Mouse (Mus musculus) gastrocnemius, postnatal 36 days (tissue): ENCODE results near the gene Lce1k. TPM values are rescaled to one million over a fixed set of nuclear protein-coding genes. Genes with fewer than 3 reads are reported as not detected.
"Not testable (repeated sequence)": the region's sequence is repeated elsewhere in the genome, so short reads cannot be mapped to it uniquely, and the experiment has no call there.

Experiments used
- DNase-seq, 2 experiments: peaks; one replicate each; pipeline ENCODE4 v3.0.0; 2022
- intact Hi-C: fragments of 180-260 bp; cut with DNase I; formaldehyde crosslinking; loops from one replicate; pipeline ENCODE4 v1.15.1; 2025
- long read RNA-seq, 2 experiments: library from polyadenylated mRNA; stranded (forward); transcript quantifications; one replicate each; pipeline ENCODE4 v2.0.0; 2021
- total RNA-seq, 2 experiments: library from RNA; stranded (reverse); gene quantifications; 2 replicates each; pipeline ENCODE4 v1.2.3; 2021

Lce1k gene
- not detected for total RNA-seq
- long read RNA-seq, experiment 1, result 0 reads
- long read RNA-seq, experiment 2, result 0 reads

GRCm38 (mm10) chr3:92807791-92808190, at the start of gene Lce1k:
TSS of gene Lce1k (minus strand) at chr3:92807891.
- DNase-seq, result no peak
- intact Hi-C loops, result no loop called here

- no peak for DNase-seq
Observed at GRCm38 (mm10) chr3:92851186-92851585, 43.5 kb upstream of the Lce1k start, which contains the start of gene Lce1l. TSS of gene Lce1l (minus strand) at chr3:92851286.

GRCm38 (mm10) chr3:92827108-92827507, 19.4 kb upstream of the Lce1k start, which contains the start of gene Kprp:
TSS of gene Kprp (minus strand) at chr3:92827247.
- no peak for DNase-seq
- intact Hi-C loops, result no loop called here

More at GRCm38 (mm10) chr3:92851186-92851585, 43.5 kb upstream of the Lce1k start, which contains the start of gene Lce1l:
- intact Hi-C loops, result no loop called here

- intact Hi-C loops, result no loop called here
- DNase-seq, result no peak
Observed at GRCm38 (mm10) chr3:92825808-92826207, 18.1 kb upstream of the Lce1k start.

GRCm38 (mm10) chr3:92816036-92816435, 8.3 kb upstream of the Lce1k start:
- DNase-seq, intact Hi-C loops: not testable (repeated sequence)

- intact Hi-C loops, result no loop called here
- DNase-seq, result no peak
Observed at GRCm38 (mm10) chr3:92815581-92815980, 7.9 kb upstream of the Lce1k start.

GRCm38 (mm10) chr3:92790414-92790813, 17.3 kb downstream of the Lce1k start, which contains the start of gene Lce1j:
TSS of gene Lce1j (minus strand) at chr3:92790514.
- no peak for DNase-seq
- intact Hi-C loops, result no loop called here

GRCm38 (mm10) chr3:92778799-92779198, 28.9 kb downstream of the Lce1k start, which contains the start of gene Lce1i:
TSS of gene Lce1i (minus strand) at chr3:92778899.
- intact Hi-C loops, result no loop called here

GRCm38 (mm10) chr3:92771573-92771972, 36.1 kb downstream of the Lce1k start:
- intact Hi-C loops, result no loop called here
- DNase-seq, result no peak

More at GRCm38 (mm10) chr3:92778799-92779198, 28.9 kb downstream of the Lce1k start, which contains the start of gene Lce1i:
- no peak for DNase-seq

GRCm38 (mm10) chr3:92764965-92765364, 42.7 kb downstream of the Lce1k start, which contains the start of gene Lce1h:
TSS of gene Lce1h (minus strand) at chr3:92765065.
- DNase-seq, result no peak
- intact Hi-C loops, result no loop called here

Other genes with a start within 250 kb of the Lce1k start
- gene Ivl, start 234.2 kb downstream of the Lce1k start, total RNA-seq, result not detected
- gene Smcp, start 218.9 kb downstream of the Lce1k start, total RNA-seq, result not detected
- gene 2210017I01Rik, start 200.4 kb downstream of the Lce1k start, total RNA-seq, result not detected
- not detected for gene Lce6a, start 186.2 kb downstream of the Lce1k start, total RNA-seq
- gene Lce1a1, start 159.6 kb downstream of the Lce1k start, total RNA-seq, result not detected
- gene Lce1b, start 151.0 kb downstream of the Lce1k start, total RNA-seq, result not detected
- not detected for gene Lce1a2, start 137.6 kb downstream of the Lce1k start, total RNA-seq
- not detected for gene Lce1c, start 128.6 kb downstream of the Lce1k start, total RNA-seq
- gene Lce1d, start 120.7 kb downstream of the Lce1k start, total RNA-seq, result not detected
- gene Lce1e, start 98.8 kb downstream of the Lce1k start, total RNA-seq, result not detected
- not detected for gene Lce1f, start 87.5 kb downstream of the Lce1k start, total RNA-seq
- not detected for gene Gm38119, start 68.8 kb downstream of the Lce1k start, total RNA-seq
- not detected for gene Lce1g, start 55.6 kb downstream of the Lce1k start, total RNA-seq
- gene Lce1h, start 42.8 kb downstream of the Lce1k start, total RNA-seq, result not detected
- not detected for gene Lce1i, start 29.0 kb downstream of the Lce1k start, total RNA-seq
- gene Lce1j, start 17.4 kb downstream of the Lce1k start, total RNA-seq, result not detected
- gene Kprp, start 19.4 kb upstream of the Lce1k start, total RNA-seq, result not detected
- gene Lce1l, start 43.4 kb upstream of the Lce1k start, total RNA-seq, result not detected
- gene 2310050C09Rik, start 62.3 kb upstream of the Lce1k start, total RNA-seq, result not detected
- not detected for gene Lce3a, start 118.3 kb upstream of the Lce1k start, total RNA-seq
- not detected for gene Lce3b, start 125.1 kb upstream of the Lce1k start, total RNA-seq
- not detected for gene Lce3c, start 136.6 kb upstream of the Lce1k start, total RNA-seq
- not detected for gene Lce3d, start 149.5 kb upstream of the Lce1k start, total RNA-seq
- not detected for gene Lce3e, start 159.2 kb upstream of the Lce1k start, total RNA-seq
- gene Lce3f, start 184.3 kb upstream of the Lce1k start, total RNA-seq, result not detected
- not detected for gene Crct1, start 207.8 kb upstream of the Lce1k start, total RNA-seq
- not detected for gene Lce1m, start 211.2 kb upstream of the Lce1k start, total RNA-seq